19 mouse cellular contexts compared by ENCODE assay signal in the genomic region with DNA sequence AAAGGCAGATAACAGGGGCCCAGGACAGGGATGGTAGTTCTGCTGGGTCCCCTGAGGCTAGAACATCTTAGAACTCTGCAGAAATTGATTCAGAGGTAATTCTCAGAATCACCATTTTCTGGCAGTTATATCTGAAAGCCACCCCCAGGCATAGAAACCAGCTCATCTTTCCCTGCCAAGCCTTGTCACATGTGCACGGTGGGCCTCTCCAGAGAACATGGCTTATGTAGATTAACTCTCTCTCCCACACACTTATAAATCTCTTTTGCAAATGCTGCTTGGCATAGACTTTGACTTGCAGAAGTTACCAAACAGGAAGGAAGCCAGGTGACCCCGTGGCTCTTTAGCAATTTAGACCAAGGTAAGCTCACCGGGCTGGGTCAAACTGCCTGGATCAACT.
DNase-seq lines count a peak whose midpoint lies in the region.
"Had no signal": no experiment of that assay in that cellular context is flagged by ENCODE, and none has a peak within 500 bp of the region (broad histone marks: within the 10 kb centered on the region; RNA-seq: fewer than 3 reads in every experiment).

No protein-coding gene starts in this region.

- peaks cover 16% of the 10 kb centered on the region for H3K4me1 ChIP-seq in embryonic facial prominence, embryonic 10.5 days
- H3K4me1 ChIP-seq: embryonic facial prominence, embryonic 12.5 days had no signal

- no peak overlapping the region for H3K4me3 ChIP-seq in embryonic facial prominence, embryonic 10.5 days
- H3K4me3 ChIP-seq: embryonic facial prominence, embryonic 12.5 days; forebrain, embryonic 12.5 days; heart, embryonic 13.5 days; hindbrain, embryonic 10.5 days; myocyte had no signal

- H3K27me3 ChIP-seq in embryonic facial prominence, embryonic 10.5 days (replicated peaks; ENCODE audit: low read depth, poor library complexity, severe bottlenecking), result no peaks in the 10 kb centered on the region
- H3K27me3 ChIP-seq: embryonic facial prominence, embryonic 12.5 days; forebrain, embryonic 12.5 days; heart, embryonic 13.5 days had no signal

- H3K36me3 ChIP-seq in embryonic facial prominence, embryonic 10.5 days (replicated peaks), result no peaks in the 10 kb centered on the region
- H3K36me3 ChIP-seq: embryonic facial prominence, embryonic 12.5 days; forebrain, embryonic 12.5 days; heart, embryonic 13.5 days; hindbrain, embryonic 10.5 days had no signal

- 64% methylated on average over 3 of the region's 3 CpGs for WGBS in embryonic facial prominence, embryonic 10.5 days

- DNase-seq in left cerebral cortex, adult 18-20 months (ENCODE audit: low spot score in 2 of 2), result peak; percentile 55 to 60
- no peak for DNase-seq in left cerebral cortex, postnatal 10 days (ENCODE audit: extremely low spot score in 1 of 2, low spot score in 2 of 2)
- peak; percentile 21 for DNase-seq in embryonic facial prominence, embryonic 10.5 days (ENCODE audit: low spot score)
- DNase-seq in layer of hippocampus, adult 9-11 months, result peak; percentile 62
- DNase-seq in right cerebral cortex, postnatal 10 days (ENCODE audit: low spot score in 2 of 2), result peak; percentile 49 to 58
- no peak for DNase-seq in urinary bladder, postnatal 14 days (ENCODE audit: low spot score)
- no peak for DNase-seq in heart, postnatal 10 days
- no peak for DNase-seq in gastrocnemius, postnatal 36 days
- DNase-seq: cerebellum, adult 9-11 months; kidney, adult 11 months; kidney, postnatal 36 days; liver; lung, embryonic 14.5 days; thymus, postnatal 4 days had no signal

- H3K27ac ChIP-seq in embryonic facial prominence, embryonic 10.5 days (replicated peaks), result no peak overlapping the region
- H3K27ac ChIP-seq: embryonic facial prominence, embryonic 12.5 days; forebrain, embryonic 12.5 days; heart, embryonic 13.5 days; hindbrain, embryonic 10.5 days had no signal

- intact Hi-C loops in left cerebral cortex, postnatal 10 days (cut with DNase I), result no loop called here
- intact Hi-C loops in heart, postnatal 10 days (cut with DNase I), result no loop called here
- intact Hi-C loops in gastrocnemius, postnatal 36 days (cut with DNase I), result no loop called here

- H3K9me3 ChIP-seq in embryonic facial prominence, embryonic 10.5 days, result no peaks in the 10 kb centered on the region
- H3K9me3 ChIP-seq: embryonic facial prominence, embryonic 12.5 days; forebrain, embryonic 12.5 days; heart, embryonic 13.5 days; hindbrain, embryonic 10.5 days had no signal

Comparison
In these comparisons a context has a peak if more than half of its experiments do, and no peak if none do; other contexts are left out.
1. DNase-seq: peak in left cerebral cortex, adult 18-20 months (2 of 2), embryonic facial prominence, embryonic 10.5 days (single experiment), layer of hippocampus, adult 9-11 months (single experiment) and right cerebral cortex, postnatal 10 days (2 of 2); none in left cerebral cortex, postnatal 10 days (0 of 2), urinary bladder, postnatal 14 days (single experiment), heart, postnatal 10 days (0 of 2) and gastrocnemius, postnatal 36 days (0 of 2).